Mouse (Mus musculus) midbrain, embryonic 15.5 days (tissue): ENCODE data around the gene Morn3. TPM values are rescaled to one million over a fixed set of nuclear protein-coding genes. Genes with fewer than 3 reads are reported as not detected.

ENCODE experiments used
- ATAC-seq: fragments of 200-750 bp; cut with Nextera tagmentation; replicated peaks from 2 replicates; pipeline ENCODE4 v1.8.0; 2017; ENCODE audit warnings: moderate TSS enrichment
- H3K27ac ChIP-seq: fragments of 300-500 bp; sonication (generic); 2 replicates; pipeline ENCODE4 v1.5.1; 2015; ENCODE audit warnings: mild to moderate bottlenecking, inconsistent platforms
- H3K27me3 ChIP-seq: fragments of 300-500 bp; sonication (generic); replicated peaks from 2 replicates; pipeline ENCODE4 v1.6.1; 2015; ENCODE audit warnings: inconsistent platforms
- H3K36me3 ChIP-seq: fragments of 300-500 bp; sonication (generic); replicated peaks from 2 replicates; pipeline ENCODE4 v1.6.1; 2015; ENCODE audit warnings: inconsistent platforms
- H3K4me1 ChIP-seq: fragments of 300-500 bp; sonication (generic); 2 replicates; pipeline ENCODE4 v1.6.1; 2015; ENCODE audit warnings: inconsistent platforms
- H3K4me2 ChIP-seq: fragments of 300-500 bp; sonication (generic); 2 replicates; pipeline ENCODE4 v1.6.1; 2015; ENCODE audit warnings: inconsistent platforms, mild to moderate bottlenecking, moderate library complexity
- H3K4me3 ChIP-seq: fragments of 300-500 bp; sonication (generic); 2 replicates; pipeline ENCODE4 v1.5.1; 2015; ENCODE audit warnings: mild to moderate bottlenecking, inconsistent platforms
- H3K9ac ChIP-seq: fragments of 300-500 bp; sonication (generic); 2 replicates; pipeline ENCODE4 v1.6.1; 2015; ENCODE audit warnings: mild to moderate bottlenecking, inconsistent platforms
- H3K9me3 ChIP-seq: fragments of 300-500 bp; sonication (generic); 2 replicates; pipeline ENCODE4 v1.6.1; 2016; ENCODE audit warnings: inconsistent platforms
- WGBS: fragments of 180-500 bp; shearing (Covaris S2); methylation state at CpG from one replicate; pipeline ENCODE4 v1.1.7; 2015; ENCODE audit warnings: mixed read lengths; 5-methylcytosine and 5-hydroxymethylcytosine counted together
- polyA plus RNA-seq: library from polyadenylated mRNA; unstranded; fragments of >200 nt; fragmentation: Nextera tagmentation; extraction: Ambion mirVana; gene quantifications from 2 replicates; pipeline ENCODE4 v1.2.1, GENCODE M21; 2015

The Morn3 gene
- polyA plus RNA-seq, 1 experiment from 2014 or later: not detected

- no peak for ATAC-seq
- 86% methylated on average over 18 of the region's 18 CpGs for WGBS
- no peaks in the 10 kb centered on the region for H3K9me3 ChIP-seq
These were observed 49.3 kb downstream of the Morn3 start for GRCm38 (mm10) chr5:122997205-122998204.

DNA sequence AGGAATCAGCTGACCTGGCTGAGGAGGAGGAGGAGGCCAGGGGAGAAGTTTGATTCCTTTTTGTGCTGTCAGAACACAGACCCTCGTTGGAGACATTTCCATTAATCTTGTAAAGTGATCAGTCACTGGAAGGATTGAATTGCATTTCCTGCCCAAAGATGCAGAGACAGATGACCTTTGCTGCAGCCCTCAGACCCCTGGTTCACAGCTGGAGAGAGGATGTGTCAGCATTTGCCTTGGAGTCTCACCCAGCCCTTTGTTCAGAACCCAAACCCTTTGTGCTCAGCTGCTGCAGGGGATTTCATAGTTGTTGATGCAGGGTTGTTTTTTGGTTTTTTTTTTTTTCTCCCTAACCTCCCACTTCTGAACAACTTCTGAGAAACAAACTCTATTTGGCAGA lies 51.9 kb downstream of the Morn3 start:
- no peak for ATAC-seq
- Histone ChIP-seq H3K4me3 (no peak overlapping the region), H3K36me3 (no peaks in the 10 kb centered on the region), H3K9me3 (no peaks in the 10 kb centered on the region), H3K27ac (no peak overlapping the region), H3K4me2 (no peak overlapping the region), H3K27me3 (no peaks in the 10 kb centered on the region), H3K9ac (no peak overlapping the region), H3K4me1 (peaks cover 17% of the 10 kb centered on the region)
- 0% methylated on average over 1 of the region's 1 CpGs for WGBS

More at GRCm38 (mm10) chr5:122997205-122998204, 49.3 kb downstream of the Morn3 start:
- Histone ChIP-seq H3K27ac (no peak overlapping the region), H3K36me3 (no peaks in the 10 kb centered on the region), H3K4me3 (no peak overlapping the region), H3K9ac (no peak overlapping the region), H3K27me3 (no peaks in the 10 kb centered on the region), H3K4me2 (no peak overlapping the region), H3K4me1 (no peaks in the 10 kb centered on the region)

- Histone ChIP-seq H3K4me3 (no peak overlapping the region), H3K4me1 (peaks cover 22% of the 10 kb centered on the region), H3K36me3 (no peaks in the 10 kb centered on the region), H3K9me3 (no peaks in the 10 kb centered on the region), H3K4me2 (no peak overlapping the region), H3K27ac (no peak overlapping the region), H3K27me3 (no peaks in the 10 kb centered on the region), H3K9ac (no peak overlapping the region)
- WGBS: 8% methylated on average over 5 of the region's 5 CpGs
- ATAC-seq: peak; percentile 80
These were observed 52.4 kb downstream of the Morn3 start for GRCm38 (mm10) chr5:122994303-122994846.

DNA sequence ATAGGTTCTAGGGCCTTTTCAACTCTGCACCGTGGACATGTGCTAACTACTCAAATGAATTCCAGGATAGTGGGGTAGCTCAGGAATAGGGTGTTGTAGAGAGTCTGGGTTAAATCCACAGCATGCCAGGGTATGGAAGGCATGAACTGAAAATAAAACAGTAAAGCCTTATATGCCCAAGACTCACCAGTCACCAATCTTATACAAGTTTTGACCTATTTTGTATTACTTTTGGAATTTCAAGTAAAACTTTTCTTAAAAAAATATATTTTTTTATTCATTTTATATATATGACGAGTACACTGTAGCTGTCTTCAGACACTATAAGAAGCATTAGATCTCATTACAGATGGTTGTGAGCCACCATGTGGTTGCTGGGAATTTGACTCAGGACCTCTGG lies 53.0 kb downstream of the Morn3 start:
- no peaks in the 10 kb centered on the region for H3K27me3 ChIP-seq
- no peak overlapping the region for H3K27ac ChIP-seq
- no peak for ATAC-seq
- no peak overlapping the region for H3K4me2 ChIP-seq
- no peaks in the 10 kb centered on the region for H3K36me3 ChIP-seq
- 56% methylated on average over 2 of the region's 2 CpGs for WGBS
- peaks cover 24% of the 10 kb centered on the region for H3K4me1 ChIP-seq
- no peak overlapping the region for H3K9ac ChIP-seq
- no peak overlapping the region for H3K4me3 ChIP-seq
- no peaks in the 10 kb centered on the region for H3K9me3 ChIP-seq

DNA sequence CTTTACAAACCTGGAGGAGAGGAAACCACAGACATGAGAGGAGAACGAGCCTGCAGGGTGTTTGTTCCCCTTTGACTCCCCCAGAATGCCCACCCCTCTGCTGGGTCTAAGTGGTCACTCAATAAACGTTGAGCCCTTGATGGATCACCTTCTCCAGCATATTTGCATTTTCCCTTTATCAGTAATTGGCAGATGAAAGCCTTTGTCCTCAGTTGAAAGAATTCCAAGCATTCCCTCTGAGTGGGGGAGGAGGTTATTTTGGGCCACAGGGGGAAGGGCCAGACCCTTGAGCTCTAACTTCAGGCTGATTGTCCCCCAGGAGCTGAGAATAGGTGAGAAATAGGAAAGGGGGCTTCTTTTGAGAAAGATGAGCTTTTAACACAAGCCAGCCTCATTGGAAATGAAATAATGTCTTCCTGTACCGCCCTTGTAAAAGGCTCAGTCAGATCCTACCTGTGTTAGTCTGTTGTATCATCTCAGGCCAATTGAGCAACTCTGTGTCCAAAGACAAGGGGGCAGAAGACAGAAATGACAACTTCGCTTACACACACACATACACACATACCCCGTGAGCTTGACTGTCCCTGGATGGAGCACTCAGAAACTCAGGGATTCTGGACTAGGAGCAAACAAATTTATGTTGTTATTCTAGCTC lies 55.3 kb downstream of the Morn3 start:
- no peaks in the 10 kb centered on the region for H3K27me3 ChIP-seq
- H3K9me3 ChIP-seq: no peaks in the 10 kb centered on the region
- H3K4me2 ChIP-seq: peak overlapping the region; percentile 97; the same call in 1 of the 2 replicates
- no peak for ATAC-seq
- H3K9ac ChIP-seq: no peak overlapping the region
- peaks cover 40% of the 10 kb centered on the region for H3K4me1 ChIP-seq
- no peak overlapping the region for H3K4me3 ChIP-seq
- H3K27ac ChIP-seq: no peak overlapping the region
- 26% methylated on average over 5 of the region's 5 CpGs for WGBS
- H3K36me3 ChIP-seq: no peaks in the 10 kb centered on the region

- H3K27ac ChIP-seq: no peak overlapping the region
- ATAC-seq: no peak
- peak overlapping the region; percentile 73 for H3K4me3 ChIP-seq
- H3K36me3 ChIP-seq: no peaks in the 10 kb centered on the region
- H3K9me3 ChIP-seq: no peaks in the 10 kb centered on the region
- H3K4me1 ChIP-seq: peaks cover 46% of the 10 kb centered on the region
- no peaks in the 10 kb centered on the region for H3K27me3 ChIP-seq
- H3K4me2 ChIP-seq: peak overlapping the region; percentile 97
- WGBS: 12% methylated on average over 16 of the region's 16 CpGs
- no peak overlapping the region for H3K9ac ChIP-seq
These were observed 56.2 kb downstream of the Morn3 start for GRCm38 (mm10) chr5:122990411-122991160.

GRCm38 (mm10) chr5:122989551-122990330 lies 57.1 kb downstream of the Morn3 start, which contains the start of gene Kdm2b:
Gene Kdm2b (minus strand): TSS chr5:122989823.
- ATAC-seq: peak; percentile 37
- peak within 1 kb of the TSS; percentile 54 for H3K9ac ChIP-seq
- peak within 1 kb of the TSS; percentile 79 for H3K27ac ChIP-seq
- H3K4me2 ChIP-seq: peak within 1 kb of the TSS; percentile 97
- WGBS: 3% methylated on average over 15 of the region's 15 CpGs
- H3K4me3 ChIP-seq: peak within 1 kb of the TSS; percentile 73
- H3K9me3 ChIP-seq: no peaks in the 10 kb centered on the region
- H3K36me3 ChIP-seq: no peaks in the 10 kb centered on the region
- H3K4me1 ChIP-seq: peaks cover 54% of the 10 kb centered on the region
- H3K27me3 ChIP-seq: no peaks in the 10 kb centered on the region

GRCm38 (mm10) chr5:122989001-122989525 lies 57.8 kb downstream of the Morn3 start:
- Histone ChIP-seq H3K27ac (peak overlapping the region; percentile 79), H3K27me3 (no peaks in the 10 kb centered on the region), H3K9ac (peak overlapping the region; percentile 54), H3K4me2 (peak overlapping the region; percentile 97), H3K4me3 (peak overlapping the region; percentile 73), H3K4me1 (peaks cover 57% of the 10 kb centered on the region), H3K9me3 (no peaks in the 10 kb centered on the region), H3K36me3 (no peaks in the 10 kb centered on the region)
- under 1% methylated on average over 39 of the region's 39 CpGs for WGBS
- ATAC-seq: peak; percentile 66

DNA sequence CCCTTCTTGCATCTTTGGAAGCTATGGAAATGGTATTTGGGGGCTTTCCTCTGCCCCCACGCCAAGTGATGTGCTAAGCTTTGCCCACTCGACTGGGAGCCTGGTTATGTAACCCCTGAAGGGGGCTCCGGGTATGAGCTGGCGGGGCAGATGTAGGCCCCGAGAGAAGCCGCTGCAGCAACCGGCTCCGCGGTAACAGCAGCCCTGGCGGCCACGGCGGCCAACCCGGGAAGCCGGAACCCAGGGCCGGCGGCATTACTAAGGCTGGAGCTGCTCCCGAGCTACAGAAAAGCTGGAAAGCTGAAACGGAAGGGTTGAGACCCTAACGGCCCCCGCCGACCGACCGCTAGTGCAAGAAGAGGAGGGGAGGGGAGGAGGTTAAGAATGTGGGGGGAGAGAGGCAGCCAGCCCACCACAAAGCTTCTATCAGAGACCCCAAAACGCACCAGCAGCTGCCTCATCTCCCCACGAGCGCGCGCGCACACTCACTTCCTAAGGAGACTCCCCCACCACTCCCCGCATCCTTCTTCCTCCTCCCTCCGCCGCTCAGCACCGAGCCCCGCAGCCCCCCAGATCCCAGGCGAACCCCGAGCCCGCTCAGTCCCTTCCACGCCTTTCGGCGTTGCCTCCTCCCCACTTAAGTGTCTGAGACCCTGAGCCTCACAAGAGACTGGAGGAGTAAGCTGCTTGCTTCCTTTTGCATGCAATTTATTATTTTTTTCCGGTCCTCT lies 58.6 kb downstream of the Morn3 start:
- Histone ChIP-seq H3K27me3 (no peaks in the 10 kb centered on the region), H3K4me2 (peak overlapping the region; percentile 97), H3K36me3 (no peaks in the 10 kb centered on the region), H3K4me1 (peaks cover 57% of the 10 kb centered on the region), H3K27ac (peak overlapping the region; percentile 58), H3K9ac (peak overlapping the region; percentile 54), H3K9me3 (no peaks in the 10 kb centered on the region), H3K4me3 (peak overlapping the region; percentile 73)
- ATAC-seq: peak; percentile 46; the same call in 1 of the 2 replicates
- WGBS: under 1% methylated on average over 41 of the region's 41 CpGs

DNA sequence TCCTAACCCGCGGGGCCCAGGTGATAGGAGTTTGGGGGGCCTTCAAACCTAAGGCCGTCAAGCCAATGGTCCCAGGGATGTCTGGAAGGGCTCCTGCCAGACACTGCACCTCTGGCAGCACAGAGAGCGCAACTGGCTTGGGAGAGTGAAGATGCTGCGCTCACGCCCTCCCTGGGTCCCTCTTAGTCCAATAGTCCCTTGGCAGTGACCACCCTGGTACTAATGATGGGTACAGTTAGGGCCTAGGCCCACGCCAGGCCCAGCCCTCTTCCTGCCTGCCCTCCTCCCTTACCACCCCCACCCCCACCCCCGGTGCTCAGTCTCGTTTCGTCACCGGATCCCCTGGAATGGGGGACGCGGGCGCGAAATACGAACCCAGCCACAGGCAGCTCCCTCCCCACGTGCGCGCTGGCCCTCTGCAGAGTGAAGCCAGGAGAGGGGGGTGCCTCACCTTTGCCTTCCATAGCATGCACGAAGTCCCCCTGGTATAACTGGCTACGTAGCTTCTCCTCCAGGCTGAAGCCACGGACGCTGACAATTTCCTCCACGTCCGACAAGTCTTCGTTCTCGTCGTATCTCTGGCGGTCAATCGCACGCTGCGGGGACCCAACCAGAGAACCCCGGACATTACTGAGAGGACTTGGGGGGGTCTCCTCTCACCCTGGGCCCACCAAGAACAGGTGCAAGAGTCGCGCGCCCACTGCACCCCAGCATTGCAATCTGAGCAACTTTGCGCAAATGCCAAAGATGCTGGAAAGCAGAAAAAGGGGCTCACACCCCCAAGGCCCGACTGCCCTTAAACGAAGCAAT lies 59.4 kb downstream of the Morn3 start:
- ATAC-seq: peak; percentile 53
- Histone ChIP-seq H3K9ac (peak overlapping the region; percentile 54), H3K36me3 (no peaks in the 10 kb centered on the region), H3K4me1 (peaks cover 57% of the 10 kb centered on the region), H3K27me3 (no peaks in the 10 kb centered on the region), H3K4me2 (peak overlapping the region; percentile 97), H3K9me3 (no peaks in the 10 kb centered on the region), H3K27ac (peak overlapping the region; percentile 58), H3K4me3 (peak overlapping the region; percentile 73)
- 2% methylated on average over 39 of the region's 39 CpGs for WGBS
